Mouse (Mus musculus): ENCODE data around the gene Ap3b1. TPM values are rescaled to one million over a fixed set of nuclear protein-coding genes. Genes with fewer than 3 reads are reported as not detected.

Gene Ap3b1
- polyA plus RNA-seq, 1 experiment from 2014 or later = 16.4 TPM

- Histone ChIP-seq H3K27me3 (no peaks in the 10 kb centered on the region), H3K9me3 (replicated peaks) (no peaks in the 10 kb centered on the region), H3K9ac (no peak overlapping the region), H3K4me3 (replicated peaks) (no peak overlapping the region), H3K36me3 (replicated peaks) (no peaks in the 10 kb centered on the region; the same call in 1 of the 2 replicates), H3K27ac (replicated peaks) (no peak overlapping the region), H3K4me2 (no peak overlapping the region), H3K4me1 (replicated peaks) (0 out of 2 replicates have a peak, but pooled peaks cover 10% of the 10 kb centered on the region)
- WGBS (ENCODE audit: insufficient replicate concordance) = 30% methylated on average over 4 of the region's 4 CpGs
- no peak for ATAC-seq (ENCODE audit: insufficient read depth)
Measured at GRCm38 (mm10) chr13:94537336-94537735, 178.6 kb downstream of the Ap3b1 start.

- Histone ChIP-seq H3K27me3 (no peaks in the 10 kb centered on the region), H3K9me3 (replicated peaks) (no peaks in the 10 kb centered on the region), H3K4me2 (no peak overlapping the region), H3K27ac (replicated peaks) (no peak overlapping the region), H3K4me1 (replicated peaks) (0 out of 2 replicates have a peak, but pooled peaks cover 13% of the 10 kb centered on the region), H3K36me3 (replicated peaks) (peaks cover 8% of the 10 kb centered on the region; the same call in 1 of the 2 replicates), H3K9ac (no peak overlapping the region), H3K4me3 (replicated peaks) (no peak overlapping the region)
- no peak for ATAC-seq (ENCODE audit: insufficient read depth)
- 75% methylated on average over 10 of the region's 10 CpGs for WGBS (ENCODE audit: insufficient replicate concordance)
Measured at GRCm38 (mm10) chr13:94539851-94540646, 181.3 kb downstream of the Ap3b1 start.

GRCm38 (mm10) chr13:94542061-94542460 lies 183.3 kb downstream of the Ap3b1 start:
- Histone ChIP-seq H3K9me3 (replicated peaks) (no peaks in the 10 kb centered on the region), H3K36me3 (replicated peaks) (peaks cover 8% of the 10 kb centered on the region; the same call in 1 of the 2 replicates), H3K4me1 (replicated peaks) (0 out of 2 replicates have a peak, but pooled peaks cover 13% of the 10 kb centered on the region), H3K4me3 (replicated peaks) (no peak overlapping the region), H3K9ac (no peak overlapping the region), H3K27ac (replicated peaks) (no peak overlapping the region), H3K27me3 (no peaks in the 10 kb centered on the region), H3K4me2 (no peak overlapping the region)
- 63% methylated on average over 7 of the region's 7 CpGs for WGBS (ENCODE audit: insufficient replicate concordance)
- ATAC-seq (ENCODE audit: insufficient read depth) = no peak

- Histone ChIP-seq H3K27me3 (no peaks in the 10 kb centered on the region), H3K36me3 (replicated peaks) (peaks cover 11% of the 10 kb centered on the region; the same call in 1 of the 2 replicates), H3K9ac (no peak overlapping the region), H3K4me3 (replicated peaks) (no peak overlapping the region), H3K27ac (replicated peaks) (no peak overlapping the region), H3K9me3 (replicated peaks) (no peaks in the 10 kb centered on the region), H3K4me1 (replicated peaks) (0 out of 2 replicates have a peak, but pooled peaks cover 10% of the 10 kb centered on the region), H3K4me2 (no peak overlapping the region)
- 90% methylated on average over 12 of the region's 12 CpGs for WGBS (ENCODE audit: insufficient replicate concordance)
- no peak for ATAC-seq (ENCODE audit: insufficient read depth)
Measured at GRCm38 (mm10) chr13:94544211-94544610, 185.5 kb downstream of the Ap3b1 start.

- ATAC-seq (ENCODE audit: insufficient read depth) = no peak
- 0 out of 2 replicates have a peak, but pooled peaks cover 10% of the 10 kb centered on the region for H3K4me1 ChIP-seq (replicated peaks)
Measured at GRCm38 (mm10) chr13:94545739-94546138, 187.0 kb downstream of the Ap3b1 start.

GRCm38 (mm10) chr13:94546246-94546645 lies 187.5 kb downstream of the Ap3b1 start:
- H3K9ac ChIP-seq = no peak overlapping the region
- H3K9me3 ChIP-seq (replicated peaks) = no peaks in the 10 kb centered on the region
- H3K4me3 ChIP-seq (replicated peaks) = no peak overlapping the region
- 83% methylated on average over 11 of the region's 11 CpGs for WGBS (ENCODE audit: insufficient replicate concordance)
- no peak overlapping the region for H3K4me2 ChIP-seq
- no peak for ATAC-seq (ENCODE audit: insufficient read depth)
- H3K4me1 ChIP-seq (replicated peaks) = 0 out of 2 replicates have a peak, but pooled peaks cover 9% of the 10 kb centered on the region
- peaks cover 11% of the 10 kb centered on the region; the same call in 1 of the 2 replicates for H3K36me3 ChIP-seq (replicated peaks)
- H3K27me3 ChIP-seq = no peaks in the 10 kb centered on the region
- no peak overlapping the region for H3K27ac ChIP-seq (replicated peaks)

More at GRCm38 (mm10) chr13:94545739-94546138, 187.0 kb downstream of the Ap3b1 start:
- peaks cover 11% of the 10 kb centered on the region; the same call in 1 of the 2 replicates for H3K36me3 ChIP-seq (replicated peaks)
- no peaks in the 10 kb centered on the region for H3K27me3 ChIP-seq
- no peak overlapping the region for H3K27ac ChIP-seq (replicated peaks)
- no peaks in the 10 kb centered on the region for H3K9me3 ChIP-seq (replicated peaks)
- H3K4me2 ChIP-seq = no peak overlapping the region
- 82% methylated on average over 4 of the region's 4 CpGs for WGBS (ENCODE audit: insufficient replicate concordance)
- H3K4me3 ChIP-seq (replicated peaks) = no peak overlapping the region
- no peak overlapping the region for H3K9ac ChIP-seq

GRCm38 (mm10) chr13:94549580-94549979 lies 190.8 kb downstream of the Ap3b1 start:
- Histone ChIP-seq H3K4me1 (replicated peaks) (no peaks in the 10 kb centered on the region), H3K36me3 (replicated peaks) (peaks cover 3% of the 10 kb centered on the region; the same call in 1 of the 2 replicates), H3K9me3 (replicated peaks) (no peaks in the 10 kb centered on the region), H3K4me2 (no peak overlapping the region), H3K4me3 (replicated peaks) (no peak overlapping the region), H3K9ac (no peak overlapping the region), H3K27ac (replicated peaks) (no peak overlapping the region), H3K27me3 (no peaks in the 10 kb centered on the region)
- no peak for ATAC-seq (ENCODE audit: insufficient read depth)
- 72% methylated on average over 3 of the region's 3 CpGs for WGBS (ENCODE audit: insufficient replicate concordance)

- no peak for ATAC-seq (ENCODE audit: insufficient read depth)
- Histone ChIP-seq H3K4me2 (no peak overlapping the region), H3K9ac (no peak overlapping the region), H3K36me3 (replicated peaks) (peaks cover 3% of the 10 kb centered on the region; the same call in 1 of the 2 replicates), H3K27ac (replicated peaks) (no peak overlapping the region), H3K27me3 (no peaks in the 10 kb centered on the region), H3K4me1 (replicated peaks) (no peaks in the 10 kb centered on the region), H3K4me3 (replicated peaks) (no peak overlapping the region), H3K9me3 (replicated peaks) (no peaks in the 10 kb centered on the region)
- WGBS (ENCODE audit: insufficient replicate concordance) = 75% methylated on average over 4 of the region's 4 CpGs
Measured at GRCm38 (mm10) chr13:94550037-94550436, 191.3 kb downstream of the Ap3b1 start.

GRCm38 (mm10) chr13:94560011-94560410 lies 201.3 kb downstream of the Ap3b1 start:
- no peaks in the 10 kb centered on the region for H3K36me3 ChIP-seq (replicated peaks)
- peaks cover 3% of the 10 kb centered on the region; the same call in 1 of the 2 replicates for H3K4me1 ChIP-seq (replicated peaks)
- 5% methylated on average over 3 of the region's 3 CpGs for WGBS (ENCODE audit: insufficient replicate concordance)
- H3K4me2 ChIP-seq = no peak overlapping the region
- no peak overlapping the region for H3K27ac ChIP-seq (replicated peaks)
- H3K9me3 ChIP-seq (replicated peaks) = no peaks in the 10 kb centered on the region
- ATAC-seq (ENCODE audit: insufficient read depth) = no peak
- no peaks in the 10 kb centered on the region for H3K27me3 ChIP-seq
- H3K9ac ChIP-seq = no peak overlapping the region
- no peak overlapping the region for H3K4me3 ChIP-seq (replicated peaks)

GRCm38 (mm10) chr13:94560878-94561277 lies 202.1 kb downstream of the Ap3b1 start:
- WGBS (ENCODE audit: insufficient replicate concordance) = 79% methylated on average over 11 of the region's 11 CpGs

GRCm38 (mm10) chr13:94562652-94563339 lies 204.0 kb downstream of the Ap3b1 start:
- H3K4me1 ChIP-seq (replicated peaks) = peaks cover 3% of the 10 kb centered on the region; the same call in 1 of the 2 replicates
- H3K4me3 ChIP-seq (replicated peaks) = no peak overlapping the region
- H3K36me3 ChIP-seq (replicated peaks) = peaks cover 5% of the 10 kb centered on the region; the same call in 1 of the 2 replicates
- H3K27ac ChIP-seq (replicated peaks) = no peak overlapping the region
- no peaks in the 10 kb centered on the region for H3K9me3 ChIP-seq (replicated peaks)
- no peak overlapping the region for H3K9ac ChIP-seq
- ATAC-seq (ENCODE audit: insufficient read depth) = no peak
- WGBS (ENCODE audit: insufficient replicate concordance) = 76% methylated on average over 9 of the region's 9 CpGs
- H3K4me2 ChIP-seq = no peak overlapping the region
- H3K27me3 ChIP-seq = no peaks in the 10 kb centered on the region

More at GRCm38 (mm10) chr13:94560878-94561277, 202.1 kb downstream of the Ap3b1 start:
- H3K9ac ChIP-seq = no peak overlapping the region
- H3K4me2 ChIP-seq = no peak overlapping the region
- 0 out of 2 replicates have a peak, but pooled peaks cover 4% of the 10 kb centered on the region for H3K36me3 ChIP-seq (replicated peaks)
- ATAC-seq (ENCODE audit: insufficient read depth) = no peak
- H3K4me3 ChIP-seq (replicated peaks) = no peak overlapping the region
- peaks cover 3% of the 10 kb centered on the region; the same call in 1 of the 2 replicates for H3K4me1 ChIP-seq (replicated peaks)
- no peaks in the 10 kb centered on the region for H3K27me3 ChIP-seq
- no peaks in the 10 kb centered on the region for H3K9me3 ChIP-seq (replicated peaks)
- no peak overlapping the region for H3K27ac ChIP-seq (replicated peaks)
